Mouse (Mus musculus) liver, embryonic 11.5 days (tissue): ENCODE results near the gene Tex14. TPM values are rescaled to one million over a fixed set of nuclear protein-coding genes. Genes with fewer than 3 reads are reported as not detected.
"Not testable (repeated sequence)": the region's sequence is repeated elsewhere in the genome, so short reads cannot be mapped to it uniquely, and the experiment has no call there.

Source experiments
- ATAC-seq: fragments of 200-750 bp; cut with Nextera tagmentation; replicated peaks from 2 replicates; pipeline ENCODE4 v1.8.0; 2017; ENCODE audit warnings: moderate number of reproducible peaks, mild to moderate bottlenecking, moderate TSS enrichment, moderate library complexity; ENCODE audit not compliant: low FRiP score
- DNase-seq: peaks from one replicate; pipeline ENCODE4 v3.0.0-alpha.2; 2017; ENCODE audit warnings: low spot score
- H3K27ac ChIP-seq: fragments of 300-500 bp; sonication (generic); 2 replicates; pipeline ENCODE4 v1.5.1; 2014; ENCODE audit warnings: mild to moderate bottlenecking, low read depth, low read length, control low read depth
- H3K27me3 ChIP-seq: fragments of 300-500 bp; sonication (generic); replicated peaks from 2 replicates; pipeline ENCODE4 v1.6.1; 2014; ENCODE audit warnings: low read length, mixed read lengths; ENCODE audit not compliant: control insufficient read depth, insufficient read depth
- H3K36me3 ChIP-seq: fragments of 300-500 bp; sonication (generic); 2 replicates; pipeline ENCODE4 v1.6.1; 2014; ENCODE audit warnings: mild to moderate bottlenecking, low read length, moderate library complexity, mixed read lengths; ENCODE audit not compliant: control insufficient read depth, insufficient read depth
- H3K4me1 ChIP-seq: fragments of 300-500 bp; sonication (generic); replicated peaks from 2 replicates; pipeline ENCODE4 v1.6.1; 2014; ENCODE audit warnings: low read length, mixed read lengths; ENCODE audit not compliant: control insufficient read depth, insufficient read depth
- H3K4me2 ChIP-seq: fragments of 300-500 bp; sonication (generic); 2 replicates; pipeline ENCODE4 v1.6.1; 2014; ENCODE audit warnings: mild to moderate bottlenecking, control low read depth, moderate library complexity
- H3K4me3 ChIP-seq: fragments of 300-500 bp; sonication (generic); 2 replicates; pipeline ENCODE4 v1.5.1; 2014; ENCODE audit warnings: low read depth, low read length, control low read depth
- H3K9ac ChIP-seq: fragments of 300-500 bp; sonication (generic); 2 replicates; pipeline ENCODE4 v1.6.1; 2014; ENCODE audit warnings: low read depth, low read length, control low read depth
- H3K9me3 ChIP-seq: fragments of 300-500 bp; sonication (generic); 2 replicates; pipeline ENCODE4 v1.6.1; 2016; ENCODE audit warnings: low read length, inconsistent platforms, mixed read lengths; ENCODE audit not compliant: control insufficient read depth
- WGBS: fragments of 180-500 bp; shearing (Covaris S2); extraction: QIAGEN DNeasy Blood & Tissue Kit; methylation state at CpG from one replicate; pipeline ENCODE4 v1.1.7; 2014; 5-methylcytosine and 5-hydroxymethylcytosine counted together
- polyA plus RNA-seq: library from polyadenylated mRNA; unstranded; fragments of >200 nt; fragmentation: Nextera tagmentation; extraction: Ambion mirVana; gene quantifications from 2 replicates; pipeline ENCODE4 v1.2.1, GENCODE M21; 2014

Tex14 gene
- polyA plus RNA-seq, 1 experiment from 2014 or later, result 0.32 TPM

- DNase-seq, result peak; percentile 64
- ATAC-seq, result peak; percentile 81
- no peak overlapping the region; the same call in 1 of the 2 replicates for H3K4me2 ChIP-seq
- WGBS, result under 1% methylated on average over 5 of the region's 5 CpGs
- no peaks in the 10 kb centered on the region for H3K27me3 ChIP-seq
- H3K4me3 ChIP-seq, result no peak overlapping the region
- no peak overlapping the region for H3K9ac ChIP-seq
- H3K36me3 ChIP-seq, result no peaks in the 10 kb centered on the region
- H3K9me3 ChIP-seq, result no peaks in the 10 kb centered on the region
- H3K27ac ChIP-seq, result peak overlapping the region; percentile 38; the same call in 1 of the 2 replicates
- peaks cover 8% of the 10 kb centered on the region for H3K4me1 ChIP-seq
Observed at GRCm38 (mm10) chr11:87443373-87443883, 38.6 kb downstream of the Tex14 start.

- H3K4me3 ChIP-seq, H3K4me1 ChIP-seq, DNase-seq, H3K27ac ChIP-seq, H3K9ac ChIP-seq, H3K9me3 ChIP-seq, H3K4me2 ChIP-seq, H3K27me3 ChIP-seq, H3K36me3 ChIP-seq, ATAC-seq: not testable (repeated sequence)
- 54% methylated on average over 10 of the region's 10 CpGs for WGBS
Observed at GRCm38 (mm10) chr11:87444056-87444455, 39.2 kb downstream of the Tex14 start.

DNA sequence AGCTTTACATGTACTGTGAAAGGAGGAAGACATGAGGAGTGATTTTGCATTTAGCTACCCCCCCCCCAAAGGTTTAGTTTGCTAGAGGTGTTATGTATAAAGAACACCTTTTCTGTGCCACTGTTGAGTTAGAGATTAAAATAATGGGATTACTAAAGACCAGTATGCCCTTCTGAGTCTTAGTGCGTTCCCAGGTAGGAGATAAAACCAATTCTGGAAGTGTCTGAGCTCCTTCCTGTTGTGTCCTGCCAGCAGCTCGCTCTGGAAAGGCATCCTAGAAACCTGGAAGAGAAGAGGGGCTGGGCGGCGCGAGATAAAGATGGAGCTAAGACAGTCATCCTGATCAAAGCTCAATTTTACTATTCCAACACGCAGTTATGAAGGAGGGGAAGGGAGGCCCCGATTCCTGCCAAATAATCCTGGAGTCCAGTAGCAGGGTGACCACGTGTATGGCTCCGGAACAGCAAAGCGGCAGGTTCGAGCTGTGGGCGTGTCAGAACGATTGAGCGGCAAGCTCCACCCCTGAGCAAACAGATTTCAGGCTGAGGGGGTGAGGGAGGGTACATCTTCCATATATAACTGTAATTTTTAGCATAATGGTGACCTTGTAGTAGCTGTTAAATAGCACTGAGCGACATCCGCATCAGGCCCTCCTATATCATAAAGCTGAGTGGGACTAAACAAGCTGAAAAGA lies 40.0 kb downstream of the Tex14 start:
- no peaks in the 10 kb centered on the region for H3K27me3 ChIP-seq
- no peak overlapping the region for H3K4me3 ChIP-seq
- H3K9ac ChIP-seq, result no peak overlapping the region
- no peak for DNase-seq
- peak overlapping the region; percentile 49 for H3K4me2 ChIP-seq
- no peak overlapping the region; the same call in 1 of the 2 replicates for H3K27ac ChIP-seq
- no peaks in the 10 kb centered on the region for H3K36me3 ChIP-seq
- 10% methylated on average over 16 of the region's 16 CpGs for WGBS
- H3K9me3 ChIP-seq, result no peaks in the 10 kb centered on the region
- ATAC-seq, result no peak
- peaks cover 8% of the 10 kb centered on the region for H3K4me1 ChIP-seq

DNA sequence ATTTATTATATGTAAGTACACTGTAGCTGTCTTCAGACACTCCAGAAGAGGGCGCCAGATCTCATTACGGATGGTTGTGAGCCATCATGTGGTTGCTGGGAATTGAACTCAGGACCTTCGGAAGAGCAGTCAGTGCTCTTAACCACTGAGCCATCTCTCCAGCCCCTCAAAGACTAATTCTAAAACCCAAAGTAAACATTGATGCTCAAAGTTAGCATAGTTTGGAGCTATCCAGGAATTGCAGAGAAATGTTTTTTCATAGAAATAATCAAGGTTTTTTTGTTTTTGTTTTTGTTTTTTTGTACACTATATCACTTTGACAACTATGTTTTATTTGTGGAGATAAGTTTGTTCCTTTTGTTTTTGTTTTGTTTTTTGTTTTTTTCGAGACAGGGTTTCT lies 40.7 kb downstream of the Tex14 start:
- H3K4me1 ChIP-seq, H3K4me3 ChIP-seq, H3K9ac ChIP-seq, H3K27ac ChIP-seq, H3K36me3 ChIP-seq, DNase-seq, ATAC-seq, H3K4me2 ChIP-seq, H3K27me3 ChIP-seq, H3K9me3 ChIP-seq: not testable (repeated sequence)
- WGBS, result 78% methylated on average over 2 of the region's 4 CpGs

DNA sequence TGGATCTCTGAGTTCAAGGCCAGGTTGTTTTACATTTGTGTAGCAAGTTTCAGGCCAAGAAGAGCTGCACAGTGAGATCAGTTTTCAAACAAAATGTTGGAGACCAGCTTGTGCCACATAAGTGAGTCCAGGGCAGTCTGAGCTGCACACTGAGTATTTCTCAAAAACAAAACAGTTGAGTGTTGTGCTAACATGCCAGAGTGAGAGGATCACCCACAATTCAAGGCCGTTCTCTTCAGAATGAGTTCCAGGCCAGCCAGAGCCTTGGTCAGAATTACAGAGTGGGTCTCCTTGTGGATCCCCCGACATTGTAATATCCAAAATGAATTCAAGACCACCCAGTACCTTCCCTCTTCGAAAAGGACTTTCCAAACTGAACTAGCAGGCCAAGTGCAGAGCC lies 41.3 kb downstream of the Tex14 start:
- DNase-seq (no peak), ATAC-seq (no peak)
- Histone ChIP-seq H3K4me2 (no peak overlapping the region), H3K4me1 (peaks cover 8% of the 10 kb centered on the region), H3K9ac (no peak overlapping the region), H3K9me3 (no peaks in the 10 kb centered on the region), H3K36me3 (no peaks in the 10 kb centered on the region), H3K27ac (no peak overlapping the region), H3K4me3 (no peak overlapping the region), H3K27me3 (no peaks in the 10 kb centered on the region)
- 83% methylated on average over 3 of the region's 3 CpGs for WGBS

GRCm38 (mm10) chr11:87447429-87447828 lies 42.6 kb downstream of the Tex14 start:
- DNase-seq, result no peak
- Histone ChIP-seq H3K9me3 (no peaks in the 10 kb centered on the region), H3K4me2 (peak overlapping the region; percentile 74), H3K27me3 (no peaks in the 10 kb centered on the region), H3K4me1 (peaks cover 8% of the 10 kb centered on the region), H3K4me3 (no peak overlapping the region), H3K36me3 (no peaks in the 10 kb centered on the region), H3K9ac (no peak overlapping the region), H3K27ac (no peak overlapping the region)
- ATAC-seq, result no peak

DNA sequence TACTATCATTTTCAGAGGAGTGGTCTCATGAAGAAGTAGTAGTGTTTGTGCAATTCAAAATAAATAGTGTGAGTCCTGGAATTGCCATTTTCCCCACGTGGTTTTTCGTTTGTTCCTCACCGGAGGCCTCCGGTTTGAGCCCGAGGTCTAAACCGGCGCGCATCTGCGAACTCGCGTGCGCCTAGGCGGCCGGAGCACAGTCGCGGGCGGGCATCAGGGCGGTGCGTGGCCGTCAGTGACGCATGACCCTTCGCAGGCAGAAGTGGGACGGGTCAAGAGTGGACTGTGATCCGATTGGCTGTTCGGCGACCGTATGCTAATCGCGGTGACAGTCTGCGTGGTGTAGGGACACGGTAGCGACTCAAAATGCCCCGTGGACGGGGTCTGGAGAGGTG lies 43.2 kb downstream of the Tex14 start:
- WGBS, result under 1% methylated on average over 30 of the region's 34 CpGs
- H3K4me1 ChIP-seq, result peaks cover 11% of the 10 kb centered on the region
- ATAC-seq, result peak; percentile 85
- peak; percentile 65 for DNase-seq
- H3K36me3 ChIP-seq, H3K27me3 ChIP-seq, H3K9me3 ChIP-seq, H3K27ac ChIP-seq: not testable (repeated sequence)
- H3K4me2 ChIP-seq, result peak overlapping the region; percentile 74
- peak overlapping the region; percentile 42 for H3K4me3 ChIP-seq
- peak overlapping the region; percentile 64; the same call in 1 of the 2 replicates for H3K9ac ChIP-seq

- H3K36me3 ChIP-seq, H3K4me2 ChIP-seq, H3K27me3 ChIP-seq, H3K9me3 ChIP-seq, H3K4me3 ChIP-seq, H3K9ac ChIP-seq: not testable (repeated sequence)
- DNase-seq (peak; percentile 69), ATAC-seq (peak; percentile 90)
- 0% methylated on average over 6 of the region's 32 CpGs for WGBS
- peaks cover 16% of the 10 kb centered on the region for H3K4me1 ChIP-seq
- H3K27ac ChIP-seq, result peak overlapping the region; percentile 30; the same call in 1 of the 2 replicates
Observed at GRCm38 (mm10) chr11:87448476-87449199, 43.8 kb downstream of the Tex14 start.
